Mouse (Mus musculus) myocyte (in vitro differentiated cells): ENCODE data around the gene Zdhhc15.

ENCODE experiments used
- E2F4 ChIP-seq: IDR thresholded peaks from one replicate; pipeline ENCODE4 v1.6.1; 2011; ENCODE audit warnings: mild to moderate bottlenecking, control low read depth, moderate library complexity; ENCODE audit not compliant: insufficient read depth
- MAX ChIP-seq: IDR thresholded peaks from one replicate; pipeline ENCODE4 v1.6.1; 2011; ENCODE audit warnings: low read depth, mild to moderate bottlenecking, control low read depth
- MYOG ChIP-seq, 3 experiments: IDR thresholded peaks; one replicate each; pipeline ENCODE4 v1.6.1; 2011; ENCODE audit warnings: control low read depth in 2 of 3, low read depth in 2 of 3, mild to moderate bottlenecking in 2 of 3; ENCODE audit not compliant: insufficient read length in 2 of 3, control insufficient read depth in 1 of 3, insufficient read depth in 1 of 3
- POLR2A ChIP-seq: IDR thresholded peaks from one replicate; pipeline ENCODE4 v1.6.1; 2011; ENCODE audit warnings: low read depth, mild to moderate bottlenecking, control low read depth, moderate library complexity; ENCODE audit not compliant: insufficient read length
- SRF ChIP-seq: IDR thresholded peaks from one replicate; pipeline ENCODE4 v1.6.1; 2011; ENCODE audit warnings: low read depth; ENCODE audit not compliant: control insufficient read depth, insufficient read length
- TCF12 ChIP-seq: IDR thresholded peaks from one replicate; pipeline ENCODE4 v1.6.1; 2011; ENCODE audit warnings: mild to moderate bottlenecking, control low read depth; ENCODE audit not compliant: poor library complexity, insufficient read depth, severe bottlenecking
- USF1 ChIP-seq: IDR thresholded peaks from one replicate; pipeline ENCODE4 v1.6.1; 2011; ENCODE audit warnings: low read depth, mild to moderate bottlenecking, control low read depth, moderate library complexity

GRCm38 (mm10) chrX:104567497-104567896 lies 103.4 kb downstream of the Zdhhc15 start:
- TF ChIP-seq POLR2A: no peak
- TF ChIP-seq USF1: no peak
- no peak for TF ChIP-seq TCF12
- no peak for TF ChIP-seq SRF
- no peak for TF ChIP-seq E2F4
- TF ChIP-seq MAX: no peak
- no peak for TF ChIP-seq MYOG (IDR thresholded peaks at IDR 0.05; ENCODE audit: control insufficient read depth in 1 of 3, insufficient read depth in 1 of 3, insufficient read length in 2 of 3, low read depth in 2 of 3)
